17 mouse cellular contexts compared by ENCODE assay signal in genomic region chr4:134515614-134516013, GRCm38 (mm10). TPM values are rescaled to one million over a fixed set of nuclear protein-coding genes. Genes with fewer than 3 reads are reported as not detected.
DNase-seq lines count a peak whose midpoint lies in the region; ATAC-seq and TF ChIP-seq lines count a peak whose summit lies in the region.
"Had no signal": no experiment of that assay in that cellular context is flagged by ENCODE, and none has a peak within 500 bp of the region (broad histone marks: within the 10 kb centered on the region; RNA-seq: fewer than 3 reads in every experiment).

No protein-coding gene starts in this region.

- no peak for TF ChIP-seq CTCF in stomach, postnatal 0 days (IDR thresholded peaks at IDR 0.05; ENCODE audit: low read depth)

- no peaks in the 10 kb centered on the region for H3K9me3 ChIP-seq in heart, embryonic 14.5 days (ENCODE audit: control insufficient read depth, low read length)
- H3K9me3 ChIP-seq in stomach, embryonic 16.5 days (replicated peaks; ENCODE audit: control insufficient read depth, low read length): no peaks in the 10 kb centered on the region
- H3K9me3 ChIP-seq in stomach, postnatal 0 days (ENCODE audit: control insufficient read depth, low read length): no peaks in the 10 kb centered on the region
- no peaks in the 10 kb centered on the region for H3K9me3 ChIP-seq in forebrain, embryonic 12.5 days
- H3K9me3 ChIP-seq: embryonic facial prominence, embryonic 15.5 days; limb, embryonic 10.5 days; lung, embryonic 15.5 days; midbrain, embryonic 12.5 days had no signal

- DNase-seq in adrenal gland, adult (ENCODE audit: inconsistent age in 2 of 2, low spot score in 1 of 2): peak; percentile 44 to 77
- DNase-seq in adrenal gland, adult 18-20 months (ENCODE audit: low spot score in 2 of 2): no peak
- DNase-seq in heart, postnatal 36 days: no peak
- DNase-seq in stomach, postnatal 0 days (ENCODE audit: low spot score): no peak
- DNase-seq in right cerebral cortex, postnatal 10 days (ENCODE audit: low spot score in 2 of 2): no peak
- DNase-seq: cerebellum, adult 11-12 months; thymus, postnatal 25 days had no signal

- H3K4me3 ChIP-seq in heart, embryonic 14.5 days (ENCODE audit: control insufficient read depth in 1 of 2, insufficient read depth in 1 of 2, low read depth in 1 of 2, low read length in 2 of 2): no peak overlapping the region
- no peak overlapping the region for H3K4me3 ChIP-seq in stomach, embryonic 16.5 days (replicated peaks; ENCODE audit: low read length)
- H3K4me3 ChIP-seq in stomach, postnatal 0 days (ENCODE audit: low read depth, low read length): no peak overlapping the region
- no peak overlapping the region for H3K4me3 ChIP-seq in forebrain, embryonic 12.5 days (replicated peaks)
- H3K4me3 ChIP-seq: embryonic facial prominence, embryonic 15.5 days; limb, embryonic 10.5 days; lung, embryonic 15.5 days; midbrain, embryonic 12.5 days; myocyte had no signal

- 0 out of 2 replicates have a peak, but pooled peaks cover 10% of the 10 kb centered on the region for H3K36me3 ChIP-seq in heart, embryonic 14.5 days (ENCODE audit: control insufficient read depth, insufficient read depth, low read length)
- peaks cover 2% of the 10 kb centered on the region; the same call in 1 of the 2 replicates for H3K36me3 ChIP-seq in stomach, embryonic 16.5 days (ENCODE audit: control insufficient read depth, insufficient read depth, low read length)
- no peaks in the 10 kb centered on the region for H3K36me3 ChIP-seq in stomach, postnatal 0 days (ENCODE audit: control insufficient read depth, insufficient read depth, low read length)
- peaks cover 6% of the 10 kb centered on the region for H3K36me3 ChIP-seq in forebrain, embryonic 12.5 days (replicated peaks)
- H3K36me3 ChIP-seq: embryonic facial prominence, embryonic 15.5 days; lung, embryonic 15.5 days had no signal

- TF ChIP-seq EP300 in stomach, postnatal 0 days (optimal IDR thresholded peaks at IDR 0.05): no peak

- no peak overlapping the region for H3K4me2 ChIP-seq in heart, embryonic 14.5 days (ENCODE audit: low read length)
- no peak overlapping the region for H3K4me2 ChIP-seq in stomach, embryonic 16.5 days (ENCODE audit: low read depth, low read length)
- H3K4me2 ChIP-seq in stomach, postnatal 0 days (replicated peaks; ENCODE audit: low read depth): no peak overlapping the region
- no peak overlapping the region for H3K4me2 ChIP-seq in forebrain, embryonic 12.5 days
- H3K4me2 ChIP-seq: embryonic facial prominence, embryonic 15.5 days; lung, embryonic 15.5 days; midbrain, embryonic 12.5 days had no signal

- no peaks in the 10 kb centered on the region for H3K27me3 ChIP-seq in heart, embryonic 14.5 days (ENCODE audit: control insufficient read depth, insufficient read depth, low read length)
- no peaks in the 10 kb centered on the region for H3K27me3 ChIP-seq in stomach, embryonic 16.5 days (ENCODE audit: control insufficient read depth, insufficient read depth, low read length)
- no peaks in the 10 kb centered on the region for H3K27me3 ChIP-seq in stomach, postnatal 0 days (ENCODE audit: control insufficient read depth, insufficient read depth, low read length)
- H3K27me3 ChIP-seq in forebrain, embryonic 12.5 days: no peaks in the 10 kb centered on the region
- H3K27me3 ChIP-seq: embryonic facial prominence, embryonic 15.5 days; lung, embryonic 15.5 days; midbrain, embryonic 12.5 days; Patski had no signal

- peaks cover 26 to 54% of the 10 kb centered on the region in 2 experiments for H3K4me1 ChIP-seq in heart, embryonic 14.5 days (ENCODE audit: control insufficient read depth in 2 of 2, insufficient read depth in 2 of 2, low read length in 2 of 2)
- H3K4me1 ChIP-seq in stomach, embryonic 16.5 days (ENCODE audit: control insufficient read depth, insufficient read depth, low read length): peaks cover 18% of the 10 kb centered on the region
- 0 out of 2 replicates have a peak, but pooled peaks cover 5% of the 10 kb centered on the region for H3K4me1 ChIP-seq in stomach, postnatal 0 days (replicated peaks; ENCODE audit: control insufficient read depth, insufficient read depth)
- H3K4me1 ChIP-seq in forebrain, embryonic 12.5 days: peaks cover 25% of the 10 kb centered on the region

- peak overlapping the region; percentile 60 to 97; a peak in 3 of 4 replicates for H3K27ac ChIP-seq in heart, embryonic 14.5 days (replicated peaks in 1 of 2; ENCODE audit: control insufficient read depth in 1 of 2, insufficient read depth in 1 of 2, low read depth in 2 of 2, low read length in 2 of 2)
- H3K27ac ChIP-seq in stomach, embryonic 16.5 days (ENCODE audit: low read length): no peak overlapping the region
- H3K27ac ChIP-seq in stomach, postnatal 0 days (replicated peaks): no peak overlapping the region
- no peak overlapping the region for H3K27ac ChIP-seq in forebrain, embryonic 12.5 days
- H3K27ac ChIP-seq: embryonic facial prominence, embryonic 15.5 days; limb, embryonic 10.5 days; midbrain, embryonic 12.5 days had no signal

- peak overlapping the region; percentile 25; the same call in 1 of the 2 replicates for H3K9ac ChIP-seq in heart, embryonic 14.5 days (ENCODE audit: low read length)
- H3K9ac ChIP-seq in stomach, embryonic 16.5 days (ENCODE audit: low read length): 0 out of 2 replicates have a peak overlapping the region, but pooled peaks have one; percentile 5
- no peak overlapping the region for H3K9ac ChIP-seq in stomach, postnatal 0 days (ENCODE audit: low read length)
- no peak overlapping the region for H3K9ac ChIP-seq in forebrain, embryonic 12.5 days
- H3K9ac ChIP-seq: embryonic facial prominence, embryonic 15.5 days; lung, embryonic 15.5 days; midbrain, embryonic 12.5 days had no signal

- WGBS in heart, embryonic 14.5 days: 33% methylated on average over 7 of the region's 7 CpGs
- 81% methylated on average over 7 of the region's 7 CpGs for WGBS in stomach, embryonic 16.5 days
- WGBS in stomach, postnatal 0 days: 72% methylated on average over 7 of the region's 7 CpGs
- 71% methylated on average over 7 of the region's 7 CpGs for WGBS in forebrain, embryonic 12.5 days

- intact Hi-C loops in heart, postnatal 36 days (cut with DNase I): no loop called here

- ATAC-seq in heart, embryonic 14.5 days (ENCODE audit: insufficient number of reproducible peaks, insufficient read depth, low FRiP score, low read depth): no peak
- no peak for ATAC-seq in stomach, embryonic 16.5 days (ENCODE audit: insufficient read depth, low FRiP score)
- no peak for ATAC-seq in stomach, postnatal 0 days (ENCODE audit: low FRiP score, low TSS enrichment)
- ATAC-seq in forebrain, embryonic 12.5 days (ENCODE audit: low FRiP score): no peak
- ATAC-seq: Patski had no signal

RNA-seq across cellular contexts. Expression of gene Aunip, which starts 4.8 kb away (rescaled TPM):
- under 1 TPM; 0.48 to 0.56 TPM for total RNA-seq in adrenal gland, adult 18-20 months (2021)
- polyA plus RNA-seq in heart, embryonic 14.5 days (2014; fragmentation: Nextera tagmentation; extraction: Ambion mirVana): 2.3 and 3.2 TPM in 2 replicates
- total RNA-seq in heart, postnatal 36 days (2021): under 1 TPM in 1 of 2 experiments, not detected in 1; 0.22 TPM
- 10.0 and 11.8 TPM in 2 replicates for polyA plus RNA-seq in stomach, embryonic 16.5 days (2015; fragmentation: Nextera tagmentation; extraction: Ambion mirVana)
- 3.5 and 3.8 TPM in 2 replicates for polyA plus RNA-seq in stomach, postnatal 0 days (2015; fragmentation: Nextera tagmentation; extraction: Ambion mirVana)
- polyA plus RNA-seq in forebrain, embryonic 12.5 days (2016; fragmentation: Nextera tagmentation; extraction: Ambion mirVana): 14.1 and 15.4 TPM in 2 replicates
- total RNA-seq: neutrophil, adult 5-6 weeks had no signal

RNA-seq across cellular contexts. Expression of gene Paqr7, which starts 19.1 kb away (rescaled TPM):
- total RNA-seq in adrenal gland, adult 18-20 months (2021): 10 to 100 TPM; 22.2 to 30.2 TPM
- polyA plus RNA-seq in heart, embryonic 14.5 days (2014; fragmentation: Nextera tagmentation; extraction: Ambion mirVana): 4.2 and 4.6 TPM in 2 replicates
- total RNA-seq in heart, postnatal 36 days (2021): 10 to 100 TPM; 19.0 to 24.0 TPM
- 11.7 and 12.0 TPM in 2 replicates for polyA plus RNA-seq in stomach, embryonic 16.5 days (2015; fragmentation: Nextera tagmentation; extraction: Ambion mirVana)
- 51.8 and 56.4 TPM in 2 replicates for polyA plus RNA-seq in stomach, postnatal 0 days (2015; fragmentation: Nextera tagmentation; extraction: Ambion mirVana)
- polyA plus RNA-seq in forebrain, embryonic 12.5 days (2016; fragmentation: Nextera tagmentation; extraction: Ambion mirVana): 3.8 and 4.9 TPM in 2 replicates

RNA-seq across cellular contexts. Expression of gene Mtfr1l, which starts 19.6 kb away (rescaled TPM):
- 100 to 1,000 TPM; 123 to 132 TPM for total RNA-seq in adrenal gland, adult 18-20 months (2021)
- polyA plus RNA-seq in heart, embryonic 14.5 days (2014; fragmentation: Nextera tagmentation; extraction: Ambion mirVana): 170 and 175 TPM in 2 replicates
- total RNA-seq in heart, postnatal 36 days (2021): 100 to 1,000 TPM; 178 to 188 TPM
- 89.1 and 95.1 TPM in 2 replicates for polyA plus RNA-seq in stomach, embryonic 16.5 days (2015; fragmentation: Nextera tagmentation; extraction: Ambion mirVana)
- 64.7 and 70.3 TPM in 2 replicates for polyA plus RNA-seq in stomach, postnatal 0 days (2015; fragmentation: Nextera tagmentation; extraction: Ambion mirVana)
- polyA plus RNA-seq in forebrain, embryonic 12.5 days (2016; fragmentation: Nextera tagmentation; extraction: Ambion mirVana): 125 and 129 TPM in 2 replicates

RNA-seq across cellular contexts. Expression of gene Selenon, which starts 36.4 kb away (rescaled TPM):
- total RNA-seq in adrenal gland, adult 18-20 months (2021): 10 to 100 TPM; 24.3 to 28.9 TPM
- 41.5 and 43.6 TPM in 2 replicates for polyA plus RNA-seq in heart, embryonic 14.5 days (2014; fragmentation: Nextera tagmentation; extraction: Ambion mirVana)
- 10 to 100 TPM; 19.8 to 21.1 TPM for total RNA-seq in heart, postnatal 36 days (2021)
- polyA plus RNA-seq in stomach, embryonic 16.5 days (2015; fragmentation: Nextera tagmentation; extraction: Ambion mirVana): 7.9 and 8.0 TPM in 2 replicates
- 8.6 and 12.1 TPM in 2 replicates for polyA plus RNA-seq in stomach, postnatal 0 days (2015; fragmentation: Nextera tagmentation; extraction: Ambion mirVana)
- polyA plus RNA-seq in forebrain, embryonic 12.5 days (2016; fragmentation: Nextera tagmentation; extraction: Ambion mirVana): 9.3 and 14.8 TPM in 2 replicates

RNA-seq across cellular contexts. Expression of gene Stmn1, which starts 47.5 kb away (rescaled TPM):
- total RNA-seq in adrenal gland, adult 18-20 months (2021): 10 to 100 TPM; 24.8 to 25.6 TPM
- polyA plus RNA-seq in heart, embryonic 14.5 days (2014; fragmentation: Nextera tagmentation; extraction: Ambion mirVana): 933 and 977 TPM in 2 replicates
- 10 to 100 TPM; 28.4 to 28.9 TPM for total RNA-seq in heart, postnatal 36 days (2021)
- polyA plus RNA-seq in stomach, embryonic 16.5 days (2015; fragmentation: Nextera tagmentation; extraction: Ambion mirVana): 1,080 and 1,153 TPM in 2 replicates
- polyA plus RNA-seq in stomach, postnatal 0 days (2015; fragmentation: Nextera tagmentation; extraction: Ambion mirVana): 358 and 380 TPM in 2 replicates
- polyA plus RNA-seq in forebrain, embryonic 12.5 days (2016; fragmentation: Nextera tagmentation; extraction: Ambion mirVana): 4,517 and 4,745 TPM in 2 replicates

Comparison
In these comparisons a context has a peak if more than half of its experiments do, and no peak if none do; other contexts are left out.
1. DNase-seq: peak in adrenal gland, adult (2 of 2); none in adrenal gland, adult 18-20 months (0 of 2), heart, postnatal 36 days (0 of 2), stomach, postnatal 0 days (single experiment) and right cerebral cortex, postnatal 10 days (0 of 2).
2. H3K9ac ChIP-seq: peak in heart, embryonic 14.5 days (single experiment) and stomach, embryonic 16.5 days (single experiment); none in stomach, postnatal 0 days (single experiment) and forebrain, embryonic 12.5 days (single experiment).
3. H3K27ac ChIP-seq: peak in heart, embryonic 14.5 days (2 of 2); none in stomach, embryonic 16.5 days (single experiment), stomach, postnatal 0 days (single experiment) and forebrain, embryonic 12.5 days (single experiment).